Mouse (Mus musculus): ENCODE measurements at regions not wholly inside any gene's neighbourhood (a gene's known extent, or its start where the extent isn't known, plus 50 kb on each side); places are given as distances from the start of the nearest gene placed in this dataset.

- no peak overlapping the region for H3K4me3 ChIP-seq (ENCODE audit: control insufficient read depth in 1 of 2, insufficient read depth in 1 of 2, low read depth in 2 of 2, low read length in 2 of 2)
- H3K9ac ChIP-seq (ENCODE audit: control insufficient read depth, low read depth, low read length, poor library complexity, severe bottlenecking): no peak overlapping the region
- no peak for DNase-seq (ENCODE audit: low read depth, low spot score)
- H3K27ac ChIP-seq (ENCODE audit: control insufficient read depth, low read depth, low read length): no peak overlapping the region
- TF ChIP-seq CHD2 (IDR thresholded peaks at IDR 0.05; ENCODE audit: low read length) (no peak), MXI1 (IDR thresholded peaks at IDR 0.05; ENCODE audit: low read depth, low read length) (no peak), ZKSCAN1 (IDR thresholded peaks at IDR 0.05; ENCODE audit: low read depth, low read length) (no peak)
- H3K27me3 ChIP-seq (ENCODE audit: control insufficient read depth in 1 of 2, insufficient read depth in 2 of 2, low read length in 2 of 2): no peaks in the 10 kb centered on the region
- H3K79me2 ChIP-seq (ENCODE audit: control insufficient read depth, insufficient read depth, low read length, poor library complexity): no peaks in the 10 kb centered on the region
- H3K36me3 ChIP-seq (ENCODE audit: control insufficient read depth in 1 of 2, insufficient read depth in 2 of 2, low read length in 2 of 2): no peaks in the 10 kb centered on the region
- no peaks in the 10 kb centered on the region for H3K9me3 ChIP-seq (replicated peaks; ENCODE audit: insufficient read depth, low read length)
- no peaks in the 10 kb centered on the region for H3K4me1 ChIP-seq (ENCODE audit: control insufficient read depth in 1 of 2, insufficient read depth in 2 of 2, low read length in 2 of 2)
These were observed 182.0 kb downstream of the D1Ertd622e start for GRCm38 (mm10) chr1:97479921-97480320.
